Mouse (Mus musculus) thymus, adult 2 months (tissue): ENCODE data around the gene Smc2. TPM values are rescaled to one million over a fixed set of nuclear protein-coding genes. Genes with fewer than 3 reads are reported as not detected.
"Not testable (repeated sequence)": the region's sequence is repeated elsewhere in the genome, so short reads cannot be mapped to it uniquely, and the experiment has no call there.

Experiments
- DNase-seq: peaks from one replicate; pipeline ENCODE4 v3.0.0; 2021
- H3K27ac ChIP-seq: fragments of 200-500 bp; 2 replicates; pipeline ENCODE4 v1.5.1; 2012; ENCODE audit warnings: low read length, control low read depth; ENCODE audit not compliant: control insufficient read depth, insufficient read depth
- H3K27me3 ChIP-seq: fragments of 200-500 bp; 2 replicates; pipeline ENCODE4 v1.6.1; 2012; ENCODE audit warnings: mild to moderate bottlenecking, low read length, moderate library complexity, mixed read lengths; ENCODE audit not compliant: control insufficient read depth, insufficient read depth
- H3K36me3 ChIP-seq: fragments of 200-500 bp; 2 replicates; pipeline ENCODE4 v1.6.1; 2012; ENCODE audit warnings: mild to moderate bottlenecking, low read length, moderate library complexity; ENCODE audit not compliant: control insufficient read depth, insufficient read depth
- H3K4me1 ChIP-seq: fragments of 200-500 bp; replicated peaks from 2 replicates; pipeline ENCODE4 v1.6.1; 2012; ENCODE audit warnings: low read length; ENCODE audit not compliant: control insufficient read depth, insufficient read depth
- H3K4me3 ChIP-seq: fragments of 200-500 bp; 2 replicates; pipeline ENCODE4 v1.5.1; 2012; ENCODE audit warnings: mild to moderate bottlenecking, low read length, control low read depth, moderate library complexity; ENCODE audit not compliant: control insufficient read depth, insufficient read depth
- CTCF ChIP-seq: fragments of 200-500 bp; IDR thresholded peaks from 2 replicates; pipeline ENCODE4 v1.5.1; 2012; ENCODE audit warnings: mild to moderate bottlenecking, control low read depth, low read length, moderate library complexity, borderline replicate concordance; ENCODE audit not compliant: control insufficient read depth, poor library complexity, insufficient read depth; ENCODE audit errors: extremely low read depth
- POLR2A ChIP-seq: fragments of 200-500 bp; IDR thresholded peaks from 2 replicates; pipeline ENCODE4 v1.6.1; 2012; ENCODE audit warnings: mild to moderate bottlenecking, low read length, control low read depth, moderate library complexity; ENCODE audit not compliant: control insufficient read depth, poor library complexity, insufficient read depth; ENCODE audit errors: extremely low read depth
- WGBS: fragments of 180-500 bp; shearing (Covaris S2); methylation state at CpG from one replicate; pipeline ENCODE4 v1.1.7; 2018; 5-methylcytosine and 5-hydroxymethylcytosine counted together
- polyA plus RNA-seq: library from polyadenylated mRNA; depleted of rRNA; stranded (reverse); fragments of >200 nt; gene quantifications from 2 replicates; pipeline ENCODE4 v1.2.3, GENCODE M21; 2012; rRNA removed

Gene Smc2
- polyA plus RNA-seq: 10.8 and 15.8 TPM in 2 replicates

GRCm38 (mm10) chr4:52438886-52439664, at the start of gene Smc2:
TSS of gene Smc2 (plus strand) at chr4:52439243.
- under 1% methylated on average over 53 of the region's 53 CpGs for WGBS
- Histone ChIP-seq H3K4me1 (0 out of 2 replicates have a peak, but pooled peaks cover 4% of the 10 kb centered on the region), H3K36me3 (peaks cover 14% of the 10 kb centered on the region), H3K27ac (peak within 1 kb of the TSS; percentile 30; the same call in 1 of the 2 replicates), H3K27me3 (no peaks in the 10 kb centered on the region), H3K4me3 (peak within 1 kb of the TSS; percentile 92)
- peak; percentile 48; the same call in 1 of the 2 replicates for TF ChIP-seq POLR2A
- no peak for TF ChIP-seq CTCF
- DNase-seq: peak; percentile 90

GRCm38 (mm10) chr4:52411587-52411986, 27.5 kb upstream of the Smc2 start:
- TF ChIP-seq POLR2A (no peak), CTCF (no peak)
- H3K27me3 ChIP-seq: no peaks in the 10 kb centered on the region
- H3K4me1 ChIP-seq: no peaks in the 10 kb centered on the region
- no peak for DNase-seq
- no peak overlapping the region for H3K27ac ChIP-seq
- WGBS: 65% methylated on average over 2 of the region's 2 CpGs
- no peak overlapping the region for H3K4me3 ChIP-seq
- H3K36me3 ChIP-seq: no peaks in the 10 kb centered on the region

GRCm38 (mm10) chr4:52423653-52424052, 15.4 kb upstream of the Smc2 start:
- Histone ChIP-seq H3K27me3 (no peaks in the 10 kb centered on the region), H3K4me1 (no peaks in the 10 kb centered on the region), H3K4me3 (no peak overlapping the region), H3K27ac (no peak overlapping the region), H3K36me3 (no peaks in the 10 kb centered on the region)
- no peak for DNase-seq
- WGBS: 57% methylated on average over 4 of the region's 4 CpGs
- TF ChIP-seq POLR2A: no peak
- TF ChIP-seq CTCF: no peak

GRCm38 (mm10) chr4:52429310-52430198, 9.5 kb upstream of the Smc2 start:
- DNase-seq: no peak
- H3K27me3 ChIP-seq: no peaks in the 10 kb centered on the region
- no peak overlapping the region for H3K27ac ChIP-seq
- H3K4me1 ChIP-seq: no peaks in the 10 kb centered on the region
- WGBS: 61% methylated on average over 7 of the region's 7 CpGs
- no peaks in the 10 kb centered on the region for H3K36me3 ChIP-seq
- H3K4me3 ChIP-seq: no peak overlapping the region
- TF ChIP-seq POLR2A (no peak), CTCF (no peak)

GRCm38 (mm10) chr4:52435551-52435950, 3.5 kb upstream of the Smc2 start:
- not testable (repeated sequence) for H3K36me3 ChIP-seq, H3K27ac ChIP-seq, H3K4me1 ChIP-seq, DNase-seq, H3K4me3 ChIP-seq, H3K27me3 ChIP-seq
- WGBS: 98% methylated on average over 2 of the region's 2 CpGs

- Histone ChIP-seq H3K27me3 (no peaks in the 10 kb centered on the region), H3K4me1 (0 out of 2 replicates have a peak, but pooled peaks cover 4% of the 10 kb centered on the region), H3K36me3 (peaks cover 11% of the 10 kb centered on the region), H3K27ac (no peak overlapping the region), H3K4me3 (peak overlapping the region; percentile 92)
- TF ChIP-seq POLR2A: no peak
- no peak for TF ChIP-seq CTCF
- under 1% methylated on average over 20 of the region's 20 CpGs for WGBS
- DNase-seq: no peak
Observed at GRCm38 (mm10) chr4:52438371-52438885, 615 bp upstream of the Smc2 start.
